Mouse (Mus musculus): ENCODE measurements around the gene Arhgdia.

DNA sequence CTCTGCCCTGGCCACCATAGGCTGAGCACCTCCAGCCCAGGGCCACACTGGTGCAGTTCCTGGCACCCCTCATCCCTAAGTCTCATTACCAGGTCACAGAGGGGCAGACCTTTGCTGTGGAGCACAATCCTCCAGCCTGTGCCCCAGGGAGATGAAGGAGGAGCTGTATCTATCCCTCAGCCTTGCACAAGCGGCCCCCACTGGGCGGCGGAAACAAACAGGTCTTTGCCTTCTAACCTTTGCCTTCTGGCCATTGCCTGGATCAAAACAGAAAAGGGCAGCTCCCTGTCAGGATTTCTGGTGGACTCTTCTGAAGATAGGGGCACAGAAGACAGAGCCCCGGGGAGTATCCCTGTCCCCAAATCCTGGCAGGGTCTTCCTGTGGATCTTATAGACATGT is 52.5 kb downstream of the Arhgdia start:
- TF ChIP-seq CTCF (IDR thresholded peaks at IDR 0.05; ENCODE audit: control insufficient read depth, insufficient read depth, insufficient read length) = no peak
- TF ChIP-seq MYOG (IDR thresholded peaks at IDR 0.05; ENCODE audit: control insufficient read depth, extremely low read depth, insufficient read length) = no peak
- no peak for TF ChIP-seq USF1 (IDR thresholded peaks at IDR 0.05; ENCODE audit: low read depth)
- no peak for TF ChIP-seq FOSL1 (IDR thresholded peaks at IDR 0.05; ENCODE audit: insufficient read depth, low read length, poor library complexity, severe bottlenecking)
- no peak for TF ChIP-seq CEBPB (IDR thresholded peaks at IDR 0.05; ENCODE audit: low read depth)
- no peak for TF ChIP-seq MYOD1 (IDR thresholded peaks at IDR 0.05; ENCODE audit: control insufficient read depth, insufficient read length, low read depth)
- no peak for TF ChIP-seq MAX (IDR thresholded peaks at IDR 0.05)

Measured in C2C12 (cell line).